Mouse (Mus musculus): ENCODE measurements around the gene Asic4.

DNA sequence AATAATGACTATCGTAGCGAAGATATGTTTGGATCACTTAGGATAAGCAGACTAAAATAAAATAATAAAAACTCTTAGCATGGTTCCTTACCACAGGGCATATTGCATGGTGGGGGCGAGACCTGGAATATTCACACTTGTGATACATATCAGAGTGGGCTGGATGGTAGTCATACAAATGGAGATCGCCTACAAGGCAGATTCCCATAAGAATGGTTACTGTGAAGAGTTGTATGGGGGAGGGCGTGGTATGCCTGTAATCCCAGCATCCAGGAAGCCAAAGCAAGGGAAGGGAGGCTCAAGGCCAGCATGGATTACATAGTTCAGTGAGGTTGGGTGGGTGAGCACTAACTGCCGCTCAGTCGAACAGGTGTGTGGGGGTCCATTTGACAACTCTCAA, 30.5 kb downstream of the Asic4 start:
- TF ChIP-seq CTCF (IDR thresholded peaks at IDR 0.05; ENCODE audit: low read depth) = no peak
- TF ChIP-seq EP300 (IDR thresholded peaks at IDR 0.05; ENCODE audit: low read depth) = no peak
